Mouse (Mus musculus): ENCODE results near the gene Gm28042.

GRCm38 (mm10) chr2:120012924-120013323 is 14.4 kb upstream of the Gm28042 start:
- TF ChIP-seq ZKSCAN1 (IDR thresholded peaks at IDR 0.05; ENCODE audit: borderline replicate concordance, low read depth, low read length) (no peak), USF2 (conservative IDR thresholded peaks at IDR 0.05; ENCODE audit: low read depth, low read length) (no peak), POLR2A (IDR thresholded peaks at IDR 0.05; ENCODE audit: low read depth, low read length) (no peak), BHLHE40 (IDR thresholded peaks at IDR 0.05; ENCODE audit: low read depth, low read length) (no peak), CTCF (conservative IDR thresholded peaks at IDR 0.05 in 1 of 2, IDR thresholded peaks at IDR 0.05 in 1 of 2; ENCODE audit: low read depth in 2 of 2, low read length in 2 of 2) (no peak), PAX5 (IDR thresholded peaks at IDR 0.05; ENCODE audit: low read length) (no peak), KAT2A (IDR thresholded peaks at IDR 0.05; ENCODE audit: insufficient replicate concordance, low read length) (no peak), RCOR1 (conservative IDR thresholded peaks at IDR 0.05; ENCODE audit: low read depth, low read length) (no peak)
